In the genomic region with DNA sequence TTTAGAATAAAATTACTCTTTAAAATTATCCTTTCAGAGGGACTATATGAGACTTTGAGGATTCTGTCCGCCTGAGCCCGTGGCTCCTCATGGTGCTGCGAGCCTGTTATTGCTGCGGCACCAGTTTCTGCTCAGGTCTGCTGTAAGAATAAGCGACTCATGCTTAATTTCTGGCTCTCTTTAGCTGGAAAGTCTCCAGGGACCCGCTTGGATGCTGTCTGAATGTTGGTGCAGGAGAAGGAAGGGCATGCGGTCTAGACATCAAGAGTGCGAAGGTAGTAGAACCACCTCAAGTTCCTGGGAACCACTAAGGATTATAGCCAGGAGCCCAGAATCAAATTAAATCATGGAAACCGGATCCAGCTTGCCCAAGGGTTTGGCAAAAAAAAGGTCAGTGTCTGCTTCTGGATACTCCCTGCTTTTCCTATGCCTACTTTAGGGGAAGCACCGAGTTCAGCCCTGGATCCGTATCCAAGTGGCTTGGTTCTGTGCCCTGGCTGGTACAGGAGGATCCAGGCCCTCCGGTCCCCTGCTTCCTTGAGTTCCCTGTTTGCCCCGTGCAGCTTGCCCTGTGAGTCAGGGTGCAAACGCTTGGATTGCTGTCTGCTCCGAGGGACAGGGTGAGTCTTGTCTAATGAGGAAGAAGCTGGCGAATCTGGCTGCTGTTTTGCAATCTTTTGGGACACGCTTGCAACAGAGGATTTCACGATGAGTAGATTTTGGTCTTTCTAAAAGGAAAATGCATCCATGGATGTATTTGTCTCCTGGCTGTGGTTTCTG, we compare ENCODE assay signal across 11 mouse cellular contexts.
DNase-seq lines count a peak whose midpoint lies in the region; ATAC-seq lines count a peak whose summit lies in the region.
"Had no signal": no experiment of that assay in that cellular context is flagged by ENCODE, and none has a peak within 500 bp of the region (broad histone marks: within the 10 kb centered on the region; RNA-seq: fewer than 3 reads in every experiment).

No protein-coding gene starts in this region.

- no peaks in the 10 kb centered on the region for H3K9me3 ChIP-seq in heart, embryonic 12.5 days (replicated peaks)
- no peaks in the 10 kb centered on the region for H3K9me3 ChIP-seq in forebrain, embryonic 15.5 days
- H3K9me3 ChIP-seq: forebrain, embryonic 10.5 days; neural tube, embryonic 13.5 days had no signal

- H3K36me3 ChIP-seq in heart, embryonic 12.5 days = no peaks in the 10 kb centered on the region
- no peaks in the 10 kb centered on the region for H3K36me3 ChIP-seq in forebrain, embryonic 15.5 days
- H3K36me3 ChIP-seq: forebrain, embryonic 10.5 days; neural tube, embryonic 13.5 days had no signal

- no peaks in the 10 kb centered on the region for H3K27me3 ChIP-seq in heart, embryonic 12.5 days (replicated peaks)
- H3K27me3 ChIP-seq in forebrain, embryonic 15.5 days = no peaks in the 10 kb centered on the region
- H3K27me3 ChIP-seq: neural tube, embryonic 13.5 days had no signal

- WGBS in heart, embryonic 12.5 days = 82% methylated on average over 18 of the region's 18 CpGs
- WGBS in forebrain, embryonic 15.5 days = 87% methylated on average over 18 of the region's 18 CpGs

- H3K4me3 ChIP-seq in heart, embryonic 12.5 days = no peak overlapping the region
- no peak overlapping the region for H3K4me3 ChIP-seq in forebrain, embryonic 15.5 days
- H3K4me3 ChIP-seq: forebrain, embryonic 10.5 days; neural tube, embryonic 13.5 days had no signal

- no peak overlapping the region for H3K9ac ChIP-seq in heart, embryonic 12.5 days
- no peak overlapping the region for H3K9ac ChIP-seq in forebrain, embryonic 15.5 days (replicated peaks)
- H3K9ac ChIP-seq: neural tube, embryonic 13.5 days had no signal

- no peak overlapping the region for H3K27ac ChIP-seq in heart, embryonic 12.5 days (ENCODE audit: poor library complexity, severe bottlenecking)
- H3K27ac ChIP-seq in forebrain, embryonic 15.5 days (replicated peaks) = no peak overlapping the region
- H3K27ac ChIP-seq: forebrain, embryonic 10.5 days; neural tube, embryonic 13.5 days had no signal

- H3K4me2 ChIP-seq in heart, embryonic 12.5 days = no peak overlapping the region
- H3K4me2 ChIP-seq in forebrain, embryonic 15.5 days (replicated peaks) = no peak overlapping the region
- H3K4me2 ChIP-seq: neural tube, embryonic 13.5 days had no signal

- H3K4me1 ChIP-seq in heart, embryonic 12.5 days (replicated peaks) = peaks cover 8% of the 10 kb centered on the region; the same call in 1 of the 2 replicates
- no peaks in the 10 kb centered on the region for H3K4me1 ChIP-seq in forebrain, embryonic 15.5 days
- H3K4me1 ChIP-seq: forebrain, embryonic 10.5 days; neural tube, embryonic 13.5 days had no signal

- ATAC-seq in heart, embryonic 12.5 days (ENCODE audit: insufficient number of reproducible peaks, low FRiP score) = no peak
- ATAC-seq in granulocyte monocyte progenitor cell, adult 5-6 weeks (replicated peaks; ENCODE audit: poor library complexity, severe bottlenecking) = peak; percentile 56
- no peak for ATAC-seq in forebrain, embryonic 15.5 days (replicated peaks)

- DNase-seq in heart, adult 11 months = peak; percentile 95
- DNase-seq in 3134 (ENCODE audit: extremely low read depth, insufficient read length, low spot score) = peak; percentile 46
- DNase-seq in adrenal gland, postnatal 25 days = peak; percentile 15
- DNase-seq in kidney, postnatal 10 days = no peak
- DNase-seq in frontal cortex, postnatal 36 days (ENCODE audit: low spot score in 2 of 2) = no peak
- DNase-seq: right cerebral cortex, postnatal 14 days had no signal

Comparison
In these comparisons a context has a peak if more than half of its experiments do, and no peak if none do; other contexts are left out.
1. DNase-seq: peak in heart, adult 11 months (single experiment), 3134 (single experiment) and adrenal gland, postnatal 25 days (single experiment); none in kidney, postnatal 10 days (single experiment) and frontal cortex, postnatal 36 days (0 of 2).